Mouse (Mus musculus) E14TG2a.4 (cell line): ENCODE data around the gene Tmem214.
A peak's percentile ranks its signal among the peaks of the same experiment; 100 is the strongest.

Experiments used
- H3K27me3 ChIP-seq: 2 replicates; pipeline ENCODE4 v1.6.1; 2014; ENCODE audit warnings: low read length, control low read depth; ENCODE audit not compliant: insufficient read depth
- H3K36me3 ChIP-seq: 2 replicates; pipeline ENCODE4 v1.6.1; 2014; ENCODE audit warnings: low read length, control low read depth; ENCODE audit not compliant: insufficient read depth
- H3K4me1 ChIP-seq: replicated peaks from 2 replicates; pipeline ENCODE4 v1.6.1; 2014; ENCODE audit warnings: low read depth, low read length, control low read depth
- H3K4me3 ChIP-seq: replicated peaks from 2 replicates; pipeline ENCODE4 v1.5.1; 2014; ENCODE audit warnings: mild to moderate bottlenecking, low read length
- H3K9me3 ChIP-seq: 2 replicates; pipeline ENCODE4 v1.6.1; 2014; ENCODE audit warnings: low read length, control low read depth
- CTCF ChIP-seq: conservative IDR thresholded peaks from 2 replicates; pipeline ENCODE4 v1.5.1; 2014; ENCODE audit warnings: low read length
- NANOG ChIP-seq: IDR thresholded peaks from 2 replicates; pipeline ENCODE4 v1.6.1; 2014; ENCODE audit warnings: borderline replicate concordance, low read length, mixed read lengths
- POU5F1 ChIP-seq: IDR thresholded peaks from 2 replicates; pipeline ENCODE4 v1.6.1; 2014; ENCODE audit warnings: low read length, borderline replicate concordance

The Tmem214 gene

GRCm38 (mm10) chr5:30907413-30908059 lies 39.7 kb downstream of the Tmem214 start, which contains the start of gene Ost4:
Gene Ost4, minus strand, starts transcription at chr5:30907788.
- Histone ChIP-seq H3K4me3 (peak within 1 kb of the TSS; percentile 92), H3K36me3 (peaks cover 38% of the 10 kb centered on the region), H3K27me3 (0 out of 2 replicates have a peak, but pooled peaks cover 4% of the 10 kb centered on the region), H3K9me3 (no peaks in the 10 kb centered on the region), H3K4me1 (peaks cover 70% of the 10 kb centered on the region)
- TF ChIP-seq CTCF (no peak), POU5F1 (no peak), NANOG (no peak)

- peak overlapping the region; percentile 92 for H3K4me3 ChIP-seq
- H3K27me3 ChIP-seq = 0 out of 2 replicates have a peak, but pooled peaks cover 4% of the 10 kb centered on the region
- peaks cover 70% of the 10 kb centered on the region for H3K4me1 ChIP-seq
- no peaks in the 10 kb centered on the region for H3K9me3 ChIP-seq
- peaks cover 27% of the 10 kb centered on the region for H3K36me3 ChIP-seq
- TF ChIP-seq CTCF (no peak), POU5F1 (no peak), NANOG (no peak)
Measured at GRCm38 (mm10) chr5:30908426-30909299, 40.9 kb downstream of the Tmem214 start.

GRCm38 (mm10) chr5:30909300-30909659 lies 41.5 kb downstream of the Tmem214 start:
- TF ChIP-seq CTCF = no peak
- no peak for TF ChIP-seq NANOG
- Histone ChIP-seq H3K36me3 (peaks cover 20% of the 10 kb centered on the region), H3K4me3 (no peak overlapping the region), H3K4me1 (peaks cover 70% of the 10 kb centered on the region), H3K9me3 (no peaks in the 10 kb centered on the region), H3K27me3 (0 out of 2 replicates have a peak, but pooled peaks cover 4% of the 10 kb centered on the region)

GRCm38 (mm10) chr5:30909863-30910262 lies 42.1 kb downstream of the Tmem214 start:
- TF ChIP-seq POU5F1 (no peak), CTCF (no peak), NANOG (no peak)
- Histone ChIP-seq H3K4me3 (no peak overlapping the region), H3K9me3 (no peaks in the 10 kb centered on the region), H3K4me1 (peaks cover 68% of the 10 kb centered on the region), H3K27me3 (0 out of 2 replicates have a peak, but pooled peaks cover 4% of the 10 kb centered on the region), H3K36me3 (peaks cover 15% of the 10 kb centered on the region)

GRCm38 (mm10) chr5:30910481-30910880 lies 42.7 kb downstream of the Tmem214 start:
- peaks cover 68% of the 10 kb centered on the region for H3K4me1 ChIP-seq
- peaks cover 8% of the 10 kb centered on the region for H3K36me3 ChIP-seq
- H3K9me3 ChIP-seq = no peaks in the 10 kb centered on the region
- H3K4me3 ChIP-seq = no peak overlapping the region
- TF ChIP-seq NANOG (no peak), POU5F1 (no peak), CTCF (no peak)
- H3K27me3 ChIP-seq = 0 out of 2 replicates have a peak, but pooled peaks cover 4% of the 10 kb centered on the region

GRCm38 (mm10) chr5:30912156-30912555 lies 44.3 kb downstream of the Tmem214 start:
- Histone ChIP-seq H3K9me3 (no peaks in the 10 kb centered on the region), H3K27me3 (0 out of 2 replicates have a peak, but pooled peaks cover 4% of the 10 kb centered on the region), H3K4me1 (peaks cover 67% of the 10 kb centered on the region), H3K36me3 (no peaks in the 10 kb centered on the region), H3K4me3 (no peak overlapping the region)
- no peak for TF ChIP-seq NANOG
- no peak for TF ChIP-seq POU5F1
- TF ChIP-seq CTCF = no peak

- no peaks in the 10 kb centered on the region for H3K9me3 ChIP-seq
- 0 out of 2 replicates have a peak, but pooled peaks cover 4% of the 10 kb centered on the region for H3K27me3 ChIP-seq
- H3K4me1 ChIP-seq = peaks cover 74% of the 10 kb centered on the region
- peak within 1 kb of the TSS; percentile 69 for H3K4me3 ChIP-seq
- H3K36me3 ChIP-seq = no peaks in the 10 kb centered on the region
- TF ChIP-seq NANOG (no peak), CTCF (no peak)
Measured at GRCm38 (mm10) chr5:30913060-30913841, 45.4 kb downstream of the Tmem214 start, which contains the start of gene Emilin1. Gene Emilin1, plus strand, starts transcription at chr5:30913402.

- peak overlapping the region; percentile 69 for H3K4me3 ChIP-seq
- no peak for TF ChIP-seq POU5F1
Measured at GRCm38 (mm10) chr5:30914101-30914635, 46.4 kb downstream of the Tmem214 start.

More at GRCm38 (mm10) chr5:30914101-30914635, 46.4 kb downstream of the Tmem214 start:
- Histone ChIP-seq H3K9me3 (no peaks in the 10 kb centered on the region), H3K4me1 (peaks cover 74% of the 10 kb centered on the region), H3K36me3 (no peaks in the 10 kb centered on the region), H3K27me3 (0 out of 2 replicates have a peak, but pooled peaks cover 4% of the 10 kb centered on the region)
